Mouse (Mus musculus) megakaryocyte-erythroid progenitor cell, adult 5-6 weeks (primary cell): ENCODE measurements around the gene Pdpk1. TPM values are rescaled to one million over a fixed set of nuclear protein-coding genes. Genes with fewer than 3 reads are reported as not detected.
"Not testable (repeated sequence)": the region's sequence is repeated elsewhere in the genome, so short reads cannot be mapped to it uniquely, and the experiment has no call there.

ENCODE experiments used
- ATAC-seq: replicated peaks from 2 replicates; pipeline ENCODE4 v1.8.0; 2016; ENCODE audit warnings: mild to moderate bottlenecking, inconsistent platforms; ENCODE audit not compliant: severe bottlenecking, poor library complexity, low FRiP score, low TSS enrichment
- total RNA-seq, 2 experiments: library from RNA; stranded (forward) in 1 of 2; stranded (reverse) in 1 of 2; fragments of 200-1000, 215-1000 nt in 1 of 2; fragments of >200 nt in 1 of 2; fragmentation: Nextera tagmentation in 1 of 2; gene quantifications; 2 replicates each; pipeline ENCODE4 v1.2.3; 2014 to 2017

Gene Pdpk1
- total RNA-seq, 2 experiments from 2014 or later, result 34.4 to 47.0 TPM

DNA sequence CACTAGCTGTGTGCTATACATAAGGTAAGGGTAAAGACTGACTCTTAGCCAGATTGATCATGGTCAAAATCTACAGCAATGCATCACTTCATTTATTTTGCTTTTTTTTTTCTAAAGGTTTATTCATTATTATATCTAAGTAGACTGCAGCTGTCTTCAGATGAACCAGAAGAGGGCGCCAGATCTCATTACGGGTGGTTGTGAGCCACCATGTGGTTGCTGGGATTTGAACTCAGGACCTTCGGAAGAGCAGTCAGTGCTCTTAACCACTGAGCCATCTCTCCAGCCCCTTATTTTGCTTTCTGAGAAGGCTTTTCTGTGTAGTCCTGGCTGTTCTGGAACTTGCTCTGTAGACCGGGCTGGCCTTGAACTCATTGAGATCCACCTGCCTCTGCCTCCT, 17.8 kb downstream of the Pdpk1 start:
- not testable (repeated sequence) for ATAC-seq

DNA sequence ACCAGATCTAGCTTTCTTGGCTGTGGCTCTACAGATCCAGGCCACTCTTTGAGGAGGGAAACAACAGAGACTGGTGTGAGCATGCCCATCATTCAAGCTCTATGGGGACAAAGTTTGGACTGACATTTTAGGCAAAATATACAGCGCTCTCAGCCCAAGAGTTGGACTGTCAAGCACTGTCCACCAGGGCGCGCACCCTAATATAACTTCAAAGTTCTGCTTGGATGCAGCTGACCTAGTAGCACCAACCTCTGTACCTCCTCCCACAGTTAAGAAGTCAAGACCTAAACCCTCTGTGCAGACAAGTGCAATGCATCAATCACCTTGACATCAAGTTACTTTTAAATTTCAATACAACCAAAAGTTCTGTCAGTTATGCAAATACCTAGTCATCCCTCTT, 19.2 kb downstream of the Pdpk1 start:
- no peak for ATAC-seq

DNA sequence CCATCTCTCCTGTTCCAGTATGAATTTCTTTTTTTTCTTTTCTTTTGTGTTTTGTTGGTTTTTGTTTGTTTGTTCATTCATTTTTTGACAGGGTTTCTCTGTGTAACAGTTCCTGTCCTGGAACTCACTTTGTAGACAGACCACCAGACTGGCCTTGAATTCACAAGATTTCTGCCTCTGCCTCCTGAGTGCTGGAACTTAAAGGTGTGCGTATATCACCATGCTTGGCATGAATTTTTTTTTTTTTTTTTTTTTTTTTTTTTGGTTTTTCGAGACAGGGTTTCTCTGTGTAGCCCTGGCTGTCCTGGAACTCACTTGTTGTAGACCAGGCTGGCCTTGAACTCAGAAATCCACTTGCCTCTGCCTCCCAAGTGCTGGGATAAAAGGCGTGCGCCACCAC, 21.5 kb downstream of the Pdpk1 start:
- not testable (repeated sequence) for ATAC-seq

DNA sequence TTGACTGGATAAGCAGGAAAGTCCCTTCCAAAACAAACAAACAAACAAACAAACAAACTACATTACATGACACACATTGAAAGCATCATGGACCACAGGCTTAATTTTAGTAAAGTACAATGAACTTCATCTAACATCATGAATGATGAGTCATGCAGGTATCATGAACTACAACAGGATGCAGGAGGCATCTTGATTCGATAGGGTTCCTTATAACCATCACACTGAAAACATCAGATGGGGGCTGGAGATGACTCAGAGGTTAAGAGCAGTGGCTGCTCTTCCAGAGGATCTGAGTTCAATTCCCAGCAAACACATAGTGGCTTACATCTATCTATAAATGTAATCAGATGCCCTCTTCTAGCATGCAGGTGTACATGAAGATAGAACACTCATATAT, 23.1 kb downstream of the Pdpk1 start:
- no peak for ATAC-seq

DNA sequence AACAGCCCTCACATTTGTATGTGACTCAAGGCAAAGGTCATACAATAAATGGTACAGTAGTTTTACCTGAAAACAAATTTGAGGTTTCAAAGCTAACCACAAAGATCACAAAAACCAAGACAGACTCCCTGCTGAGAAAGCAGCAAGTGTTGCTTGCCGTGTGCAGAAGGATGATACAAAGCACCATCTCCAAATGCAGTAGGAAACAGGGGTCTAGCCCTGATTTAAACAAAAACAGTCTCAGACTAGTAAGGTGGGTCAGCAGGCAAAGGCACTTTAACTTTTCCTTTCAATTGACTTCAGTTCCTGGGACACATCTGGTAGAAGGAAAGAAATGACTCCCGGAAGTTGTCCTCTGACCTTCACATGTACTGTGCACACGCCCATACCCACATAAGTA, 23.9 kb downstream of the Pdpk1 start:
- ATAC-seq, result no peak

DNA sequence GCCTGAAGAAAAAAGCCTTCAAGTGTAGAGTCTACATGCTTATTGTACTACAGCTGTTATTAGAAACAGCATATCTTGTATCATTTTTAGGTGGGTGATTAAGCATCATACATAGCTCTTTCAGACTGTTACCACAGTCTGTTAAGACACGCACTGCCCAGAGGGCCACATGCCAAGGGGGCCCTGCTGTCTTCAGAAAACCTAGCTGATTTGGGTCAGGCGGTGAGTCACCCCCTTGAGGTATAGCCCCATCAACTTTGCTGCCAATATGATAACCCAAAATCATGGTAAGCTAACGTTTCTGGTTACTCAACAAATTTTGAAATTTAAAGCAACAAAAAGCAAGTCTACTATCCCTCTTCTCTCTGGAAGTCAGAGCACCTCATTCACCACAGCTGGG, 31.3 kb downstream of the Pdpk1 start:
- ATAC-seq, result no peak

DNA sequence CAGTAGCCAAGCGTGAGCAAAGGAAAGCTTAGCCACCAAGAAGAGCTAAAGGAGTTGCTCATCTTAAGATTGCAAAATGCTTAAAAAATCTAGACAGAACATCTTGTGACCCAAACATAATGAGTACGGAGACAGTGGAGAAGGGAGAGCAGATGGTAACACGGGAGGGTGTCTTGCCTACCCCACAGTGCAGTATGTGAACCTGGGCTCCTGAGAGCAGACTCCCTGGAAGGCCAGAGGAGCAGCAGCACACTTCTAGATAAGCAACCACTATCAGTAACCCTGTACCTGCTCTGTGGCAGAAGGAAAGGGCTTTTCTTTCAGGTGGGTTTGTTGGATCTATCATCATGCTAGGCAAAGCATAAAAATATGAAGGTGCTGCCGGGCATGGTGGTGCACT, 37.7 kb downstream of the Pdpk1 start:
- no peak for ATAC-seq

DNA sequence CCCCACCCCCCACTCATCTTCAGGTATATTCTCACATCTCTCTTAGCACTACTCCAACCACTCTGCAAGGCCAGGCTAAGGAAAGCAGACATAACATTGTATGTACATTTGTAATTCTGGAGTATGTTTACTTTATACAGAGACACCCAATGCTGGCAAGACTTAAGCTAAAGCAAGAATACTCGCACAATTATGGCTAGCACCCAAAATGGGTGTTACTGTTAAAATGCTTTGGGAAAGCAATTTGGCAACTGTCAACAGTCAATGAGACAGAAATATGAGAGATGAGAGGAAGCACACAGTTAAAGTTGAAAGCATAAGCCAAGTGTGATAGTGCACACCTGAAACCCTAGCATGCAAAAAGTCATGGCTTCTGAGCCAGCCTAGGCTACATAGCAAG, 39.5 kb downstream of the Pdpk1 start:
- ATAC-seq, result no peak

DNA sequence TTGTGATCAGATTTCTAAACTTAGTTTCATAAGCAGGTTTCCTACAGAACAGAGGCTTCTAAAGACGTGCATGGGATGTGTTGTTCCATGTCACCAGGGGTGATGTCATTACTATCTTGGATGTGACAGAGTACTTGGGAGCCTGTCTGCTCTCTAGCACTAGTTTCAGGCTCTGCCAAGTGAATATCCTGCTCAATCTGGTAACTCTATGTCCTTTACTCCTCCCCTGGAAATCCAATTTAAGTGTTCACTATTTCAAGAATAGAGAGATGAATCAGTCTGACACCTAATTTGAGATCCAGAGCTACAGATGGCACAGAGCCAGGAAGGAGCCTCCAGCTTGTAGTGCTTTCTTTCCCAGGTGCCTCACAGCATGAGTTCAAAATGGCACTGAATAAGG, 41.8 kb downstream of the Pdpk1 start:
- no peak for ATAC-seq

DNA sequence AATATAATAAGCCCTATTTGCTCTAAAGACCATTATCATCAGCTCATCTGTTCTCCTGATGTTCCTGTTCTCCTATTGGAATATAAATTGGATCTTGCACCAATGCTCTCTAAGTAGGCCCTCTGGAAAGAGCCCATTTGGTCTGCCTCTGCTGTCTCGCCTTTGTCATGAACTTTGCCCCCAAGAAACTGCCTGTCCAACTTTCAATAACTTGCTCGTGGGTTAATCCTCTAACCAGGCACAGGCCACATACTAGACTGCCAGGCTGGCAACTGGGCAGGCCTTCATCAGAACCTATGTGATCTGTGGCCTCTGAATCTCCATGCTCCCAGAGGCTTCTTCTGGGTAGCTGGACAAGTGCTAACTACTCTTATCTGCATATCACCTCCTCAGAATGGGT, 45.6 kb downstream of the Pdpk1 start:
- no peak for ATAC-seq

DNA sequence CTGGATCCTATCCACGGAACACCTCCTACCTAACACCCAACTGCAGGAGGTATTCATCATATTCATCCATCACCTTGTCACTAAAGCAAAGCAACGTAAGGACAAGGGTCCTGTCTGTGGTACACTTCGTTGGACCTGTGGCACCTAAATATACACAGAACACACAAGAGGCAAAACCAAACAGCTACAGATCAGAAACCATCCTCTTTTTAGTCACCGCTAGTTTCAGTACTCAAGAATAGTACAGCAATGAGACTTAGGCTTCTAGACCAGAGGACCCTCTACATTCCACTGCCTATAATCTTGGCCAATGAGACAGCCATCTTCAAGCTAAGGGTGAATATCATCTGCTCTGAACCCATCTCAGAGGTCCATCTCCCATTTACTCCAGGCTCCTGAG, 52.4 kb downstream of the Pdpk1 start:
- ATAC-seq, result no peak

DNA sequence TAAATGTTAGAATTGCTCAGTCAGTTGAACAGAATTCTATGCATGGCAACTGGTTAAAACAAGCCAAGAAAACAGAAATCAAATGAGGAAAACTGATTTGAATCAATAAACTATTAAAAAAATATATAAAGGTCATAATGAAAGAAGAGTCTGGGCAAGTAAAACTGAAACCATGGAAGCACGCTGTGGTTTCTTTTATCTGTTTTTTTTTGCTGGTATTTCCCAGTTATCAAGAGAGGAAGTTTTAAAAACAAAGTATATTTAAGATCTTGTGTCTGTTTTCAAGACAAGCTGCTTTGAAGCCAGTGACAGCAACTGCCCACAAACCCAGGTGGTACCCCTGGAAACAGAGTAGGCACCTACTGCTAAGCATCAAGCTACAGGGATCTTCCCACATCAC, 60.1 kb downstream of the Pdpk1 start:
- no peak for ATAC-seq

DNA sequence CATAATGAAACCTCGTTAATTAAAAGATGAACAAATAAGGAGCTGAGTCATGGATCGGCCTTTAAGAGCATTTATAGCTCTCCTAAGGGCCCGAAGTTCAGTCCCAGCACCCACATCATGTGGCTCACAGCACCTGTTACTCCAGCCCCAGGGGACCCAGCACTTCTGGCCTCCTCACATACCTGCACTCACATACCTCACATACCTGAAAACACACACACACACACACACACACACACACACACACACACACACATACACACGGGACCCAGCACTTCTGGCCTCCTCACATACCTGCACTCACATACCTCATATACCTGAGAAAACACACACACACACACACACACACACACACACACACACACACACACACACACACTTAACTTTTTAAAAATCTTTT, 64.3 kb downstream of the Pdpk1 start:
- not testable (repeated sequence) for ATAC-seq

DNA sequence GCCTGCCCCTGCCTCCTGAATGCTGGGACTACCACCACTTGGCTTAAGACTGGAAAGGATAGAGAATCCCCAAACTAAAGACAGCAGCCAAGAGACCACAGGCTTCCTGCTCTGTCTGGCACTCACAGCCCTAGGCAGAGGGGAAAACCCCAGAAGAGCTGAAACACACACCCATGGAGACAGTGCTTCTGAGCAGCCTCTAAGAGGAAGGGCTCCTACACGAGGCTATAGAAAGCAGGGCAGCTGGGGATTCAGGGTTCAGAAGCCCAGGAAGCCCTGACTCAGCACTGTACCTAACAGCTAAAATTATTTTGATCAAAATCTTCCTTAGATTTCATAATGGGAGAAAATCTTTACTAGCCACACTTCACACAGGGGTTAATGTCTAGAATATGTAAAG, 66.1 kb downstream of the Pdpk1 start:
- no peak for ATAC-seq

DNA sequence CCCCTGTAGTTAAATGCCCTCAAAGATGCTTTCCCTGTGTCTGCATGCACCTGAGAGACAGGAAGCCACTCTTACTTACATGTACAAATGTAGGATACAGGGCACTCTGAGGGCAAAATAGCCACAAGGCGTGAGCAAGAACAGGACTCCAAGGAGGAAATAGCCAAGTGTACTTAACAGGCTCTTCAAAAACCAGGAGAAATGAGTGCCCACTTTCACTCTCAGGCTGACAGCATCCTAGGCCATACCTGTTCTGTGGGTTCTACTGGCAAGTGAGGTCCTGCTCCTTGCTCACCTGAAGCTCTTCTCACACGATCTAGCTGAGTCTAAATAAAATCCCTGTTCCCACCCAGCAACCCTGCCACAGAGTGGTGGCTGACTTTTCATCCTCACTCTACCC, 73.6 kb downstream of the Pdpk1 start:
- no peak for ATAC-seq

DNA sequence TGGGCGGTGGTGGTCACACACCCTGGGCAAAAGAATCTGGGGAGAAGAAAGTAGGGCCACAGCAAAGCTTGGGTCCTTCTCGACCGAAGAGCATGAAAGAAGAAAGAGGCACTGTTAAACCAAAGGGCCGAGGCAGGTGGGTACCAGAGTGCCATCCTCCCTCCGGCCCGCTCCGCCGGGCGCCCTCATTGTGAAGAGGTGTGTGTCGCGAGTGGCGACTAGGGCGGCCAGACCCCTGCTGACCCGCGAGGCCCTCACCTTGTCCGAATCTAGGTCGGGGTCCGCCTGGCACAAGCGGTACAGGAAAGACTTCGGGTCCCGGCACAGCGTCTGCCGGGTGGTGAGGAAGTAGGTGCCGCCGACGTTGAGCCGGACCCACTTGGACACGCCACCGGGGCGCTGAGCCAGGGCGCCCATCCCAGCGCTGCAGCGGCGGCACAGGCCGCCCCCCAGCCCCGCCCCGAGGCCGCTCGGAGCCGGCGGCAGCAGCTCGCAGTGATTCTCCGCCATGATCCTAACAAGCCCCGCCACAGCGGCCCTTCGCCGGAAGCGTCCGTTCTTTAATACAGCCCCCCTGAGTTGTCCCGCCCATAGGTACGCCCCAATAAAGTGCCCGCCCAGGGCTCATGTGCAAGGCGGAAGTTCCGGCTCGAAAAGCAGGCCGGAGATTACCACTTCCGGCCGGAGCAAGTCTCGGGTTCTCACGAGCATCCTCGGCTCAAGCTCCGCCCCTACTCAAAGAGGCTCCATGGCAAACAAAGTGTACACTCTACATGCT, 77.6 kb downstream of the Pdpk1 start, which contains the start of gene Kctd5:
Gene Kctd5 (minus strand): TSS at position 567 of the 778 bp plus-strand sequence.
- ATAC-seq, result peak; percentile 94

DNA sequence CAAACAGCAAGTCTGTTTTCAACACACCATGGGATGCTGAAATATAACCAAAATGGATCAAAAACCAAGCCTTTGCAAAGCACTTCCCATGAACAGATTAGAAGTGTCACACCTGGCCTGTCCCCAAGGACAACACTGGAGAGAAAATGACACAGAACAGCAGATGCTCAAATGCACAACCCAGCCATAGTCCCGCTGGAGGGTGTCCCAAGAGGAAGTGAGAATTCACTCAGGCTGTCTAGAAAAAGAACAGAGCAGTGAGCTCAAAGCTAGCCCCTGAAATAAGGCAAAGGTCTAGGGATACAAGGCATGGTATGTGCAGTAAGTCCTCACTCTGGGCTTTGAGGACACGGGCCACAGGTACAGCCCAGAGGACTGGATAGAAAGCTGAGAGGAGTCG, 81.2 kb downstream of the Pdpk1 start:
- ATAC-seq, result no peak

DNA sequence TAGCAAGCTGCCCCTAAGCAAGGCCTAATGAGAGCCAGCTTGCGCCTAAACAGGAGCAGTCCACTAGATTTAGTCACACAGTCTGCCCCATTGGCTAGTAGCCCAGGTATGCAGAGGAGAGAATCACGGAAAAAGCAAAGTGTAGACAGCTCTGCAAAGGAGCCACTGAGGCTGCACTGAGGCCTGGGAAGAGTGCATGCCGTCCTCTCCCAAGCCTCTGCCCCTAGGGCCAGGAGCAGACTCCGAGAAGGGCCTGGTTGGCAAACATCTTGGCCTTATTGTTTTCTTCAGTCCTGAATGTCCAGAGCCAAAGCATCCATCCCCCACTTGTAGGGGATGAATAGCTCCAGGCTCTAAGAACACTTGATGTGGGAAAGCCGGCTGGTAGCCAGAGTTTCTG, 82.5 kb downstream of the Pdpk1 start:
- ATAC-seq, result no peak

DNA sequence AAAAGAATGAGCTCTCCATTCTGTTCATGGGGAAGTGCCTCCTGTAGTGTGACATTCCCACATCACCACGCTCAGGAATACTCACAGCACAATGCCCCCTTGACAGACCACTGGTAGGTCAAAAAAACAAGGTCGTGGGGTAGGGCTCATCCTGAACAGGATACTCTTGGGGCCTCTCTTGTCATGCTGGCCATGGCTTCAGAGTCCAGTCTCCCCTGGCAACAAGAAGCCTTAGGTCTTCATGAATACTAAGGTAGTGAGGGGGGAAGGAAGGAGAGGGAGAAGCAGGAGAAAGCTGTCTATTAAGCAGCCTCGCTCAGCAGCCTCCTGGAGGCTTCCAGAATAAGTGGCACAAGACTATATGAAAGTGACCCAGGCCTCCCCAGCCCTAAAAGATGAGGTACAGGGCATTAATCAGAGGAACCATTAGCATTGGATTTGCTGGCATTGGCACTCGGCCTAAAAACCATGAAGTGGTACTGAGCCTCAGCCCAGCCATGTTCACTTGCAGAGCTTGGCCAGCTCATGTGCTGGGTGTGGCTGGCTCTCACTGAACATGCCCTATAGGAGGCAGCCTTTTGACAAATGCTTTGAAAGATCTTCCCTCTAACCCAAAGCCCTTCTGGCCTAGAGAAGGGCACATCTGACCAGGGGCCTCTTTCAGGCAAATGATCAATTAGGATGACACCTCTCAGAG, 88.1 kb downstream of the Pdpk1 start:
- ATAC-seq, result no peak

DNA sequence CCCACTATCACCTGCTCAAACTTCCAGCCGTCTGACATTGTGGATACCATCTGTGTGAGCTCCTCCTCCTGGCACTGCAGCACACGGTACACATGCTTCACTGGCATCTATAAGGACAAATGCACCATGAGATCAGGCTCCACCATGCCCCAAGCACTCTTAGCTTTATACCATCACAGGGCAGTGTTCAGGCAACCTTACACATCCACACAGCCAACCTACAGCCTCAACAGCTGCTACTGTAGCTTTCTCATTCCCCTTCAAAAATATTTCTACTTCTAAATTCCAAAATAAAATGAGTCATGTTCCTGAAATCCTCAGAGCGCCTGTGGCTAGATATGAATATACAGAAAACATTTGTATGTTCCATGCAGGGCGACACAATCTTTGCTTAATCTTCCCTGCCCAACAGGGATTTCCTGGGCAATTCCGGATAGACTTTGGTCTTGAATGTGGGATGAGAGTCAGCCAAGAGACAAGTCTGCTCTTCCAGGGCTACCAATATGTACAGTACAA, 92.9 kb downstream of the Pdpk1 start:
- no peak for ATAC-seq
